Mouse (Mus musculus) CH12.LX (cell line): Measurements from ENCODE around the gene Prkce. TPM values are rescaled to one million over a fixed set of nuclear protein-coding genes. Genes with fewer than 3 reads are reported as not detected.

Experiments
- DNase-seq: peaks from one replicate; pipeline ENCODE4 v3.0.0-alpha.2; 2013; ENCODE audit errors: extremely low read depth
- H3K27ac ChIP-seq: 2 replicates; pipeline ENCODE4 v1.5.1; 2012; ENCODE audit warnings: low read depth, mild to moderate bottlenecking, control low read depth, moderate library complexity; ENCODE audit not compliant: insufficient read depth
- H3K27me3 ChIP-seq: replicated peaks from 2 replicates; pipeline ENCODE3; 2012; ENCODE audit warnings: inconsistent platforms
- H3K36me3 ChIP-seq, 2 experiments: replicated peaks in 1 of 2; 2 replicates each; pipeline versions ENCODE3 to v1.6.1; 2012; ENCODE audit warnings: inconsistent platforms in 1 of 2, low read length in 1 of 2, mild to moderate bottlenecking in 1 of 2, mixed read lengths in 1 of 2, moderate library complexity in 1 of 2; ENCODE audit not compliant: control insufficient read depth in 1 of 2, insufficient read depth in 1 of 2
- H3K4me1 ChIP-seq, 2 experiments: 2 replicates each; pipeline ENCODE4 v1.6.1; 2012; ENCODE audit warnings: inconsistent platforms in 1 of 2, moderate library complexity in 1 of 2; ENCODE audit not compliant: insufficient read depth in 2 of 2, control insufficient read depth in 1 of 2
- H3K4me2 ChIP-seq: 2 replicates; pipeline ENCODE4 v1.6.1; 2012; ENCODE audit warnings: low read depth, mild to moderate bottlenecking, control low read depth; ENCODE audit not compliant: poor library complexity, insufficient read depth, severe bottlenecking
- H3K4me3 ChIP-seq, 3 experiments: fragments of 150-350 bp in 1 of 3; sonication (generic) in 1 of 3; replicated peaks in 1 of 3; 2 replicates each; pipeline versions ENCODE3 to v1.5.1; 2011 to 2012; ENCODE audit warnings: low read depth in 2 of 3, low read length in 2 of 3, mild to moderate bottlenecking in 2 of 3, moderate library complexity in 2 of 3, control low read depth in 1 of 3, improper control_type of control experiment in 1 of 3, inconsistent platforms in 1 of 3, mixed read lengths in 1 of 3; ENCODE audit not compliant: poor library complexity in 1 of 3
- H3K79me2 ChIP-seq: replicated peaks from 2 replicates; pipeline ENCODE4 v1.6.1; 2012; ENCODE audit warnings: mild to moderate bottlenecking, moderate library complexity; ENCODE audit not compliant: control insufficient read depth, poor library complexity, insufficient read depth, severe bottlenecking; ENCODE audit errors: extremely low read depth
- H3K9ac ChIP-seq: 2 replicates; pipeline ENCODE4 v1.6.1; 2012; ENCODE audit warnings: low read depth, mild to moderate bottlenecking, control low read depth, moderate library complexity; ENCODE audit not compliant: insufficient read depth
- H3K9me3 ChIP-seq: replicated peaks from 2 replicates; pipeline ENCODE3; 2012; ENCODE audit warnings: low read length, inconsistent platforms, mixed read lengths
- E2F4 ChIP-seq: IDR thresholded peaks from 2 replicates; pipeline ENCODE4 v1.6.1; 2011; ENCODE audit warnings: low read depth, low read length, improper control_type of control experiment; ENCODE audit not compliant: insufficient replicate concordance
- ELF1 ChIP-seq: IDR thresholded peaks from 2 replicates; pipeline ENCODE4 v1.6.1; 2014; ENCODE audit warnings: low read depth, mild to moderate bottlenecking, inconsistent platforms, low read length, improper control_type of control experiment
- EP300 ChIP-seq: IDR thresholded peaks from 2 replicates; pipeline ENCODE4 v1.6.1; 2011; ENCODE audit warnings: low read length, improper control_type of control experiment
- ETS1 ChIP-seq: conservative IDR thresholded peaks from 2 replicates; pipeline ENCODE4 v1.6.1; 2012; ENCODE audit warnings: low read depth, mild to moderate bottlenecking, inconsistent platforms, low read length, improper control_type of control experiment, moderate library complexity
- GABPA ChIP-seq: IDR thresholded peaks from 2 replicates; pipeline ENCODE4 v1.6.1; 2012; ENCODE audit warnings: low read depth, low read length, improper control_type of control experiment, inconsistent platforms; ENCODE audit not compliant: insufficient replicate concordance
- IRF4 ChIP-seq: IDR thresholded peaks from 2 replicates; pipeline ENCODE4 v1.6.1; 2014; ENCODE audit warnings: low read depth, mild to moderate bottlenecking, inconsistent platforms, low read length, improper control_type of control experiment
- JUN ChIP-seq: IDR thresholded peaks from 2 replicates; pipeline ENCODE4 v1.6.1; 2011; ENCODE audit warnings: low read depth, mild to moderate bottlenecking, low read length, improper control_type of control experiment, moderate library complexity; ENCODE audit not compliant: insufficient read depth
- JUND ChIP-seq: conservative IDR thresholded peaks from 2 replicates; pipeline ENCODE4 v1.6.1; 2011; ENCODE audit warnings: low read depth, low read length, improper control_type of control experiment
- MAFK ChIP-seq: IDR thresholded peaks from 2 replicates; pipeline ENCODE4 v1.6.1; 2011; ENCODE audit warnings: low read length, improper control_type of control experiment; ENCODE audit not compliant: insufficient replicate concordance
- MAX ChIP-seq: IDR thresholded peaks from 2 replicates; pipeline ENCODE4 v1.6.1; 2011; ENCODE audit warnings: low read length, improper control_type of control experiment
- MYC ChIP-seq: IDR thresholded peaks from 2 replicates; pipeline ENCODE4 v1.6.1; 2011; ENCODE audit warnings: low read depth, mild to moderate bottlenecking, improper control_type of control experiment, low read length
- NELFE ChIP-seq: IDR thresholded peaks from 2 replicates; pipeline ENCODE4 v1.6.1; 2011; ENCODE audit warnings: low read depth, low read length, improper control_type of control experiment
- NRF1 ChIP-seq: IDR thresholded peaks from 2 replicates; pipeline ENCODE4 v1.6.1; 2014; ENCODE audit warnings: low read depth, mild to moderate bottlenecking, inconsistent platforms, low read length, improper control_type of control experiment, moderate library complexity
- PAX5 ChIP-seq: IDR thresholded peaks from 2 replicates; pipeline ENCODE4 v1.6.1; 2012; ENCODE audit warnings: low read length, inconsistent platforms, mixed read lengths
- POLR2A ChIP-seq: IDR thresholded peaks from 2 replicates; pipeline ENCODE4 v1.6.1; 2011; ENCODE audit warnings: low read depth, mild to moderate bottlenecking, improper control_type of control experiment, low read length
- POLR2AphosphoS2 ChIP-seq: IDR thresholded peaks from 2 replicates; pipeline ENCODE4 v1.6.1; 2011; ENCODE audit warnings: low read depth, low read length, improper control_type of control experiment
- RCOR1 ChIP-seq: conservative IDR thresholded peaks from 2 replicates; pipeline ENCODE4 v1.6.1; 2012; ENCODE audit warnings: low read depth, mild to moderate bottlenecking, inconsistent platforms, low read length, improper control_type of control experiment
- SIN3A ChIP-seq: IDR thresholded peaks from 2 replicates; pipeline ENCODE4 v1.6.1; 2012; ENCODE audit warnings: low read length, improper control_type of control experiment, inconsistent platforms
- TBP ChIP-seq: conservative IDR thresholded peaks from 2 replicates; pipeline ENCODE4 v1.6.1; 2011; ENCODE audit warnings: low read depth, low read length, improper control_type of control experiment
- TCF12 ChIP-seq: IDR thresholded peaks from 2 replicates; pipeline ENCODE4 v1.6.1; 2014; ENCODE audit warnings: low read depth, mild to moderate bottlenecking, inconsistent platforms, low read length, improper control_type of control experiment
- UBTF ChIP-seq: IDR thresholded peaks from 2 replicates; pipeline ENCODE4 v1.6.1; 2012; ENCODE audit warnings: low read depth, mild to moderate bottlenecking, inconsistent platforms, low read length, improper control_type of control experiment, moderate library complexity
- USF1 ChIP-seq: IDR thresholded peaks from 2 replicates; pipeline ENCODE4 v1.6.1; 2014; ENCODE audit warnings: low read depth, mild to moderate bottlenecking, inconsistent platforms, low read length, improper control_type of control experiment
- USF2 ChIP-seq: conservative IDR thresholded peaks from 2 replicates; pipeline ENCODE4 v1.6.1; 2011; ENCODE audit warnings: low read depth, low read length, improper control_type of control experiment
- ZKSCAN1 ChIP-seq: IDR thresholded peaks from 2 replicates; pipeline ENCODE4 v1.6.1; 2012; ENCODE audit warnings: low read depth, inconsistent platforms, low read length, improper control_type of control experiment, borderline replicate concordance
- ZMIZ1 ChIP-seq: IDR thresholded peaks from 2 replicates; pipeline ENCODE4 v1.6.1; 2012; ENCODE audit warnings: low read depth, mild to moderate bottlenecking, inconsistent platforms, low read length, improper control_type of control experiment
- dilution Hi-C: fragments of 300-500 bp; cut with MboI; formaldehyde crosslinking; loops from 2 replicates; pipeline ENCODE4 v1.14.3; 2020; ENCODE audit warnings: low sequenced_read_pairs; ENCODE audit not compliant: extremely low pct_unique_long_range_greater_than_20kb, extremely low pct_ligation_motif_present
- in situ Hi-C: fragments of 300-500 bp; cut with MboI; formaldehyde crosslinking; loops from 3 replicates; pipeline ENCODE4 v1.14.3; 2019; ENCODE audit warnings: low sequenced_read_pairs, low pct_ligation_motif_present, low pct_unique_long_range_greater_than_20kb, mixed read lengths
- polyA plus RNA-seq: library from polyadenylated mRNA; unstranded; fragments of >175 nt; gene quantifications from 2 replicates; pipeline ENCODE4 v1.2.1, GENCODE M21; 2012; ENCODE audit warnings: low read depth; ENCODE audit not compliant: insufficient read length
- total RNA-seq, 2 experiments: library from RNA; depleted of rRNA; stranded (reverse); fragments of 300-350 nt in 1 of 2; fragments of >200 nt in 1 of 2; gene quantifications; 2 replicates each; pipeline ENCODE4 v1.2.3; 2012 to 2014

Prkce gene
- total and polyA plus RNA-seq, 3 experiments = 4.1 to 13.2 (median 11.4) TPM

DNA sequence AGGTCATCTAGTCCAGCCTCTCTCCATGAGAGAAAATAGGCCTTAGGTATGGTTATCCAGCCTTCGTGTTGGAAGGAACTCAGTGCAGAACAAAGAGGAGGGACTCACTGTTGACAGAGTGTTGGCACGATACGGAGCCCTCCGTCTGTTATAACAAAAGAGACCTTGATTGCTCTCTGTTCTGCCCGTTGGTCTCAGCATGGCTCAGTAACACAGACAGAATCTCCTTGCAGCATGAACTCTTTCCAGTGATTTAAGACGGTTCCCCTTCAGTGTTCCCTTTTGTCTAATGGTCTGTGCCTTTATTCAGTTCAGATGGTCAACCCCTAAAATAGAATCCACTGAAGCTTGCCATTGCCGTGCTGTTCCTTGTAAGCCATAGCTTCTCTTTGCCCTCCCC is 378.9 kb downstream of the Prkce start:
- no peak overlapping the region for H3K4me2 ChIP-seq
- dilution Hi-C loops (no loop called here), in situ Hi-C loops (no loop called here)
- H3K9ac ChIP-seq = no peak overlapping the region
- no peaks in the 10 kb centered on the region for H3K79me2 ChIP-seq
- no peaks in the 10 kb centered on the region for H3K27me3 ChIP-seq
- TF ChIP-seq USF2 (no peak), MAX (no peak), POLR2A (no peak), MYC (no peak)
- DNase-seq = no peak
- H3K4me1 ChIP-seq = no peaks in the 10 kb centered on the region
- no peak overlapping the region for H3K4me3 ChIP-seq
- peaks cover 11 to 57% of the 10 kb centered on the region in 2 experiments for H3K36me3 ChIP-seq
- H3K9me3 ChIP-seq = no peaks in the 10 kb centered on the region
- no peak overlapping the region for H3K27ac ChIP-seq

- Histone ChIP-seq H3K27me3 (no peaks in the 10 kb centered on the region), H3K9ac (no peak overlapping the region), H3K27ac (no peak overlapping the region), H3K9me3 (no peaks in the 10 kb centered on the region), H3K4me2 (no peak overlapping the region), H3K4me3 (no peak overlapping the region), H3K4me1 (no peaks in the 10 kb centered on the region), H3K79me2 (no peaks in the 10 kb centered on the region), H3K36me3 (peaks cover 15 to 68% of the 10 kb centered on the region in 2 experiments)
- in situ Hi-C loops = no loop called here
- TF ChIP-seq GABPA (no peak), ELF1 (no peak), PAX5 (no peak), POLR2AphosphoS2 (no peak), IRF4 (no peak), JUND (no peak), TCF12 (no peak), UBTF (no peak)
- dilution Hi-C loops = no loop called here
- DNase-seq = no peak
Observed at GRCm38 (mm10) chr17:86549128-86549527, 381.5 kb downstream of the Prkce start.

DNA sequence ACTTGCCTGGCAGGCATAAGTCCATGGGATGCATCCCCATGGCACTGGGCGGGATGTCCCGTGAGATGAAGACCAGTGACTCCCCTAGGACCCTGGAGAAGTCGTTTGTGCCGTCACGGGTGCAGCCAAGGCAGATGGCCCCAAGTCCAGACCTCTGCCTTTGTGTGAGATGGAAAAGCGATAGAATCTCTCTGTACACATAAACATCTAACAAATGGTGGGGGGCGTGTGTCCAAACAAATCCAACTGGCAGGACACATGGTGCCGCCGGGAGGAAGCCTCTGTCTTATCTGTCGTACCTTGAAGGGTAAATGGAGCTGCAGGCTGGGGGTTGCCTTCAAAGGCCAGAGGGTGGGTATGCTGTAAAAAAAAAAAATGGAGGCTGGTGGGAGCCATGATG is 384.0 kb downstream of the Prkce start:
- TF ChIP-seq JUND (no peak), RCOR1 (no peak), POLR2AphosphoS2 (no peak), USF1 (no peak), E2F4 (no peak), ETS1 (no peak), ZKSCAN1 (no peak), MAFK (no peak), TBP (no peak), NELFE (no peak), POLR2A (no peak), EP300 (no peak), UBTF (no peak), NRF1 (no peak), USF2 (no peak), ZMIZ1 (no peak), JUN (no peak), SIN3A (no peak)
- Histone ChIP-seq H3K4me3 (no peak overlapping the region), H3K79me2 (no peaks in the 10 kb centered on the region), H3K27me3 (no peaks in the 10 kb centered on the region), H3K4me1 (no peaks in the 10 kb centered on the region), H3K36me3 (peaks cover 11 to 53% of the 10 kb centered on the region in 2 experiments), H3K9me3 (no peaks in the 10 kb centered on the region), H3K4me2 (no peak overlapping the region), H3K9ac (no peak overlapping the region), H3K27ac (no peak overlapping the region)
- in situ Hi-C loops = no loop called here
- dilution Hi-C loops = no loop called here
- DNase-seq = no peak
